Mouse (Mus musculus) layer of hippocampus, postnatal 36 days (tissue): ENCODE results near the gene Man2a1. TPM values are rescaled to one million over a fixed set of nuclear protein-coding genes. Genes with fewer than 3 reads are reported as not detected.
A peak's percentile ranks its signal among the peaks of the same experiment; 100 is the strongest.
"Not testable (repeated sequence)": the region's sequence is repeated elsewhere in the genome, so short reads cannot be mapped to it uniquely, and the experiment has no call there.

Source experiments
- DNase-seq, 2 experiments: peaks; one replicate each; pipeline ENCODE4 v3.0.0; 2022
- total RNA-seq, 2 experiments: library from RNA; stranded (reverse); gene quantifications; 2 replicates each; pipeline ENCODE4 v1.2.3; 2021

Gene Man2a1
- total RNA-seq, 2 experiments from 2014 or later, result 14.9 to 16.4 TPM

- DNase-seq, result peak in 1 of 2 experiments; percentile 7
Observed at GRCm38 (mm10) chr17:64716318-64716717, 115.8 kb downstream of the Man2a1 start.

GRCm38 (mm10) chr17:64719760-64720159 is 119.2 kb downstream of the Man2a1 start:
- DNase-seq, result no peak

- DNase-seq, result no peak
Observed at GRCm38 (mm10) chr17:64721112-64721511, 120.6 kb downstream of the Man2a1 start.

GRCm38 (mm10) chr17:64723162-64723561 is 122.6 kb downstream of the Man2a1 start:
- no peak for DNase-seq

GRCm38 (mm10) chr17:64725214-64725613 is 124.7 kb downstream of the Man2a1 start:
- no peak for DNase-seq

- no peak for DNase-seq
Observed at GRCm38 (mm10) chr17:64726032-64726431, 125.5 kb downstream of the Man2a1 start.

GRCm38 (mm10) chr17:64735492-64735891 is 135.0 kb downstream of the Man2a1 start:
- no peak for DNase-seq

- no peak for DNase-seq
Observed at GRCm38 (mm10) chr17:64737918-64738317, 137.4 kb downstream of the Man2a1 start.

GRCm38 (mm10) chr17:64739129-64739528 is 138.6 kb downstream of the Man2a1 start:
- DNase-seq, result no peak

- no peak for DNase-seq
Observed at GRCm38 (mm10) chr17:64742715-64743605, 142.4 kb downstream of the Man2a1 start.

GRCm38 (mm10) chr17:64743606-64744300 is 143.2 kb downstream of the Man2a1 start:
- DNase-seq, result no peak

GRCm38 (mm10) chr17:64746637-64747225 is 146.2 kb downstream of the Man2a1 start:
- DNase-seq, result no peak

GRCm38 (mm10) chr17:64747461-64747860 is 146.9 kb downstream of the Man2a1 start:
- DNase-seq, result no peak

GRCm38 (mm10) chr17:64748131-64748530 is 147.6 kb downstream of the Man2a1 start:
- no peak for DNase-seq

- DNase-seq, result no peak
Observed at GRCm38 (mm10) chr17:64749146-64749545, 148.6 kb downstream of the Man2a1 start.

GRCm38 (mm10) chr17:64751249-64751648 is 150.7 kb downstream of the Man2a1 start:
- no peak for DNase-seq

GRCm38 (mm10) chr17:64752126-64753019 is 151.8 kb downstream of the Man2a1 start:
- DNase-seq, result no peak

GRCm38 (mm10) chr17:64753507-64753906 is 153.0 kb downstream of the Man2a1 start:
- DNase-seq, result no peak

GRCm38 (mm10) chr17:64754142-64754863 is 153.8 kb downstream of the Man2a1 start:
- no peak for DNase-seq

GRCm38 (mm10) chr17:64755191-64755590 is 154.7 kb downstream of the Man2a1 start:
- DNase-seq, result no peak

GRCm38 (mm10) chr17:64762651-64763050 is 162.1 kb downstream of the Man2a1 start:
- DNase-seq, result not testable (repeated sequence)
